Mouse (Mus musculus) gastrocnemius, postnatal 10 days (tissue): ENCODE measurements around the gene Tmem44. TPM values are rescaled to one million over a fixed set of nuclear protein-coding genes. Genes with fewer than 3 reads are reported as not detected.

Experiments used
- DNase-seq: peaks from one replicate; pipeline ENCODE4 v3.0.0; 2021; ENCODE audit warnings: mixed read lengths
- long read RNA-seq, 2 experiments: library from polyadenylated mRNA; stranded (forward); transcript quantifications; one replicate each; pipeline ENCODE4 v2.0.0; 2021
- total RNA-seq, 2 experiments: library from RNA; stranded (reverse); gene quantifications; 2 replicates each; pipeline ENCODE4 v1.2.3; 2021

Tmem44 gene
- 1 to 10 TPM; 5.3 to 8.7 TPM for total RNA-seq
- long read RNA-seq, experiment 1, full-length matches to known transcripts: 3 of 13 reads
- long read RNA-seq, experiment 1, partial matches to known transcripts: 2 of 13 reads
- long read RNA-seq, experiment 1, other reads (novel, unspliced or antisense): 8 of 13 reads
- long read RNA-seq, experiment 2, full-length matches to known transcripts: 4 of 11 reads
- long read RNA-seq, experiment 2, partial matches to known transcripts: 2 of 11 reads
- long read RNA-seq, experiment 2, other reads (novel, unspliced or antisense): 5 of 11 reads

DNA sequence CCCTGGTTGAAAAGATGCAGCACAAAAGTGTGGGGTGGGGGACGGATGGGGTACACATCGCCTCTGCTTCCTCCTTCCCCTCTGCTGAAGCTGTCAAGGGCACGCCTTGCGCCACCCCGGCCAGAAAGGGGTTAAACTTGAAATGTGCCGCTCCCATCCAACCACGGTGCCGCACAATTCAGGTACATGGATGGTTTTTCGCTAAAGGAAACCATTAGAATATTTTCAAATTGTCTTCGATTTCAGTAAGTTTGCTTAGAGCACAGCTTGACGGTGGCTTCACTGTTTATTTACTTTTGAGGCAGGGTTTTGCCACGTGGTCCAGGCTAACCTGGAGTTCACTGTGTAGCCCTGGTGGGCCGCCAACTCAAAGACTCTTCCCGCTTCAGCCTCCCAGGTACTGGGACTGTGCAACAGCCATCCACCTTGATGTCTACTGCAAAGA, at the start of gene Tmem44:
Tmem44 (minus strand) TSS at position 95 of the 445 bp plus-strand sequence.
- DNase-seq: no peak

DNA sequence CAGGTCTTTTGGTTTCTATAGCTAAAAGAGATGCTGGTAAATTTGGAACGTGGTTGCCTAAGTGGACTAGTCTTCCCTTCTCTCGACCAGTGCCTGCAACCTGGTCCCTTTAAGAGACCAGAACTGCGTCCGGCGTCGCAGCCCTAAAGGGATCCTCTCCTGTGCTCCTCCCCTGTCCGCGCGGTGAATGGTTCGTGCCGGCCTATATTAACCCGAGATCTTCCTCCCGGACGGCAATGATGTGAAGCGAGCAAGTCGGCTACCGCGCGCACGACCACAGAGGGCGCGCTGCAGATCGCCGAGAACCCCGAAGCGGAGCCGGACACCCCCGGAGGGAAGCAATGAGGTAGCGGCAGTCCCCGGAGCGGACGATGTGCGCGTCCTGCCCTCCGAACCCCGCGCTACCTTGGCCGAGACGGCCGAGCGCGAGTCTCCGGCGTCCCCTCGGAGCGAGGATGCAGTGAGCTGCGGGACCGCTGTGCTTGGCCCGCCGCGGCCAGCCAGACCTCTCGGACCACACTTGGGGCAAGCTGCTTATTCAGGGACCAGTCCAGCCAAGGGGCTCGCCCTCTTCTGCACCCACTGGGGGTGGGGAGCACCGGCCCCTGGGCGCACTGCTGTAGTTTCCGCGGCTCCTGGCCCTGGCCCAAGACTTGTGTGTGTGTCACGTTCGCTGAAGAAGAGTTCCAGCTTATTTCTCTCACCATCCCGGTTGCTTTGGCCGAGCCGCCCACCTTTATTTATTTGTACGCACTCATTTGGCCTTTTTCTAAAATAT, 49.0 kb upstream of the Tmem44 start, which contains the start of gene Fam43a:
Fam43a (plus strand) TSS at position 233 of the 778 bp plus-strand sequence.
- DNase-seq: peak; percentile 84

DNA sequence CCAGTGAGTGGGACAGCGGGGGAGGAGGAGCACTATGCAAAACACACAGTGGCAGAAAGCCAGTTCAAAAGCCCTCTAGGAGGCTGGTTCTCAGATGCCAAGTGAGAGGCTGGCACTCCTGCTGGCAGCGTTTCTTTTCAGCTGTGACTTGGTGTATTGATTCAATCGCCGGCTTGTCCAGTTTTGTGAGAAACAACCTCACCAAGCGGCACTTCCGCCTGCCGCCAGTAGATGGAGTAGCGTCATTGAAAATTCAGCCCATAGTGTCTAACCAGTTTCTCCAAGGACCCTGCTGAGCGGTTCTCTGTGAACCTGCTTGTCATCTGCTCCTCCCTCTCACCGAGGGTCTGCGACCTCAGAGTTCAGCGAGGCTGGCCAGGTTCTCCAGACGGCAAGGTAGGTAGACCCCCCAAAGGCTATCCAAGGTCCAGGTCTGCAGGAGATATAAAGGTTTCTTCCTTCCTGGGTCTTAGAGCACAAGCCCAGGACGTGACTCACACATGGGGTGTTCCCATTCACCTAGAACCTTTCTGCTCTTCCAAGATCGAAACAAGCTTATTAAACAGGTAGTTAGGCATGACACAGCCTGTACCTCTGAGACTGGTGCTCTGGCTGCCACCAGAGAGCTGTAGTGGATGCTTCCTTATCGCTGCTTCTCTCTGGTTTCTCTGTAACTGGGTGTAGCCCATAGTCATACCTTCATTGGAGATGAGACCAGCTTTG, 46.5 kb upstream of the Tmem44 start:
- peak; percentile 86 for DNase-seq

DNA sequence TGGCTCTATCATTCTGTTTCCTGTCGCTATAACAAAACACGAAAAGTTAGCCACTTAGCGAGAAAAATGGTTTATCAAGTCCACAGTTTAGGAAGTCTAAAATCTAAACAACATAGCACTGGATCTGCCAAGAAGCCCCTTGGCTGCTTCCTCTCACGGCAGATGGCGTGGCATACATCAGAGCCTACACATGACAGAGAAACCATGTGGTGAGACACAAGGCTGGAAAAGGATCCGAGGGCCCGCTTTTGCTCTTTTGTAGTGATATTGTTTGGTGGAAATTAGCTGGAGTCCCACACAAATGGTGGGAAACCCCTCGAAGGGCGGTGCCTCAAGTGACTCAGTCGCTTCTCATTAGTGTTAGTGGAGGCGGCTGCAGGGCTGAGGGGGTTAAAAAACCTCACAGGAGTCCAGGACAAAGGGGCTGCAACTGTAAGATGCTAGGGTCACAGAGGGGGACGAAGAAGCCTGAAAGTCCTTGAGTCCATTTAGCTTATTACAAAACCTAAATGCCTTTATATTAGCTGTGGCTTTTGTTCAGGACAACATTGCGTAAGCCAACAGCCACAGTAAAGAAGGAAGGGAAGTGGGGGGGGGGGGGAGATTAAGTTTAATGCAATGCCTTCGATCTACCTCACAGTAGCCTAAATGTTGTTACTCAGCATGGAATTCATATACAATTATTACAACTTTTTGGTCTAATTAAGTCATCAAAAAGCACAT, 45.4 kb upstream of the Tmem44 start:
- no peak for DNase-seq

DNA sequence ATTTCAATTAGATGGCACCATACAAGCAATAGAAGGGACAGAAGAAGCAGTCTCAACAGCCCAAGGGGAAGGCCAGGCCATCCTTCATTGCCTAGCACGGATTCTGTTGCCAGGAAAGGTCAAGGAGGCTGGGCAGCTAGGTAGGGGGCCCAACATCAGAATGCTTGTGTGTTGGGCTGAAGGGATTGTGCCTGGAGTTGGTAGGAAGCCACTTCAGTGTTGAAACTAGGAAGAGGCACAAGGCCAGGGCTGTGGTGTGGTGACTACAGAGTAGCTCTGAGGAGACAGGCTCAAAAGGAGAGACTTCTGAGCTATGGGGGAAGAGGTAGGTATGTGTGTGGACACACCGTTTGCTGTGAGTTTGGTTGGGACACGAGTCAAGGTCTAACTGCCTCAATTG, 44.7 kb upstream of the Tmem44 start:
- DNase-seq: no peak

DNA sequence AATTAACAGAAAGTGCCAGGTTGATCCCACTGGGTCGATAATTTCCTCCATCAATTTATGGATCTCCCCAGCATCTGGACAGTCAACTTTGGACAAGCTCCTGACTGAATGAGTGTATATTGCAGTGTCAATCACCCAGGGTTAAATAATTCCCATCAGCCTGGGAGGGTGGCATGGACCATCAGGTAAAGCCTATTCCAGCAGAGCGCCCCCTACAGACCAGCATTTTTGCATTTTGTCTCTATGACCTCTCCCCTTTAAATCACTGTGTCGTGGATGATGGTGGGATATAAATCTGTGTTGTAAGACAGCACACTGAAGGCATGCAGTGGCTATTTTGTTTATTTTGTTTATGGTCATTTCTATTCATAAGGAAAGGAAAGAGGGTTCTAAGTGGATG, 41.3 kb upstream of the Tmem44 start:
- DNase-seq: no peak

DNA sequence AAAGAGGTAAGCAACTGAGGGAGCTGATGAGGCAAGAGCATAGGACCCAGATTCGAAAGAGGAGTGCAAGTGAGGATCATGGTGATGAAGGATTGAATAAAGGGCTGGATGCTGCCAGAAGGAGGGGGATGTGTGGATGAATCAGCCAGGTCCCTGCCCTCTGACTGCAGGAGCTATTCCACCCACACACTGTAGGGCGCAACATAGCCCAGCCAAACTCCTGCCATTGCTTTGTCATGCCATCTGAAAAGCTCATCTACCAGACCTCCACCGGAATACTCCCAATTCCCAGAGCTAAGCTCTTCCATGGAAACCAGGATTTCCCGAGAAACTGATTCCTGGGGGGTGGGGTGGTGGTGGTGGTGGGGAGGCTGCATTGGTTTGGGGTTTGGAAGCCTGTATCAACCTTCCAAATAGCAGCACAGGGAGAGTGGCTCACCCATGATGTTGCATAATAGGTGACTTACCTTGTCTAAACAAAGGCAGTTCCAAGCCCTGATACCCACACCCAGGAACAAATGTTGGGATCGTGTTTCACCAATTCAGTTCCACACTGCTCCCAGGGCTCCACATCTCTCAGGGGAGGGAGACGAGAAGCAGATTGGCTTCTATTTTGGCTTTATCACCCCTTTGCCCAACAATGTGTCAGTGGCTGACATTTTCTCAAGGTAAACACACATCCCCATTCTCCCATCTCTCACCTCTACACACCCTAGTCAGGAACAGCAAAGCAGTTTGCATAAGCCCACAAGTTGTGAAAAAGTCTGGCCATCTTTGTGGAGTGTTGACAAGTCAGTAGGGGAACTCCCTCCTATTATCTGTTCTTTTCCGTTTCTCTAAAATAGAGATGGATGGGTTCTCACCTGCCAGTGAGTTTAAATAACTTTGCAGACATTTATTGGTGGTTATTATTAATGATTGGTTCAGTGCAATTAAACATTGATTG, 39.9 kb upstream of the Tmem44 start:
- no peak for DNase-seq

DNA sequence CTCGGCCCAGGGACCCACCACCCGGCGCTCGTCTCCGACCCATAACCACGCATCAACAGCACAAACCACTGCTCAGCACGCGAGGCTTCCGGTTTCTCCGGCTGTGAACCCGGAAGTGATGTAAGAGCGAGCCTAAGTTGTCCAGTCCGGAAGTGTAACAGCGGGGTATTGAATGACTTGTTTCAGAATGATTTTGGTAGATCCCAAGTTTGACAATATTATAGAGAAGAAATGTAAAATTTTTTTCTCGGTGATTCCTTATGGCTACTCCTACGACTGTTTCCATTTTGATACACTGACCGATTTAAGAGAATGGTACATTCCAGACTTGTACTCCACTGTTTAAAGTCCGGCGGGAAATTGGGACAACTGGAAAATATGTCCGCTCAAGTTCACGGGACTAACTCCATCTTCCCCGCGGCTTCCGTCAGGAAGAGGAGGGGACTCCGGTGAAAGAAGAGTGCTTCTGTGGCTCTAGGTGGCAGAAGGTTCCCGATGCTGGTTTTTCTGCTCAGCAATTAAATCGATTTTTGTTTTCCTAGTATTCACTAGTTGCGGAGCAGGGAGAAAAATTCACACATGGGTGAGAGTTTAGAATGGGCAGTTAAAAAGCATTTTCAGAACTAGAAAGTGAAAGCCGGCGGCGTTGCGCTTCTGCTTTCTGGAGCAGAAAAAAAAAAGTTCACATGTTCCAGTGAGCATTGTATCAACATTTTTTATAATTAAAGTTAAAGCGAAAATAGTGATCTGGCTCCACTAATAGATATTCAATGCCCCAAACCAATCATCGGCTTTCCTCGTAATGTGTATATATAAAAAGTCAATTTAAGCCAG, 37.1 kb upstream of the Tmem44 start, which contains the start of gene Lsg1:
Lsg1 (minus strand) TSS at position 99 of the 834 bp plus-strand sequence.
- DNase-seq: peak; percentile 80

DNA sequence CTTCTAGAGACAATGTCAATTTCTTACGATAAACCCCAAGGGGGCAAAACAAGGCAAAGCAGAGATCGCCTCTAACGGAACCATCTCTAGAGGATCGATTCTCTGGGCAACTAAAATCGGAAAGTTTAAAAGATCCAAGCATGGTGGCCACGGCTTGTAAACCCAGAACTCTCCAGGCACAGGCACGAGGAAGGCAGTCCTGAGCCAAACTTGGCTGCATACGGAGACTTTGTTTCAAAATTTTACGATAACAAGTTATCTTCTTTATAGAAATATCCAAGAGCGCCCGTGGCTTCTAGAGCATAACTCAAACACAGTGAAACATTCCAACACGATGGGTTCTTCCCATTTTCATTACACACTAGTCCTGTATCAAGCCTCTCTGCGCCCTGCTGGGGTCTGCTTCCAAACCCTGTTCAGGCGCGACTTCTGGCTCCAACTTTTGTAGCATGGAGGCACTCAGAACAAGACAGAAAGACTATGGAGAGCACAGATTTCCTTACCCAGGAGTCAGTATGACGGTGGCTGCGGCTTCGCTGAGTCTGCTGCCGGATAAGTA, 36.4 kb upstream of the Tmem44 start:
- no peak for DNase-seq

DNA sequence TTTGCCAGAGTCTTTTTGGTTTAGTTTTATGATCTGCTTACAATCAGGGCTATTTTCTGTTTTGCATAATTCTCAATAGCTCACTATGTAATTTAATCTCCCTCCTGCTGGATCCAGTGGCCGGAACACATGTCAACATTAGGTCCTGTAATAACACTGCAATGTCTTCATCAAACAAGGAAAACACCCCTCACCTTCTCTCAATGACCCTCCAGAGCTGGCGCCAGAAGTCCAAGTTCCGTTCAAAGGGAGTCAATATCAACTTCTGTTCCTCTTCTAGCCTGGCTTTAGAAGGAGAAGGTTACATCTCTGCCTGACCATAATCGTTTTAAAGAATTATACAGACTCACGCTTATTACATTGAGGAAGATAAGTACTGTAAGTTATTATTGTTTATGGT, 30.1 kb upstream of the Tmem44 start:
- no peak for DNase-seq

DNA sequence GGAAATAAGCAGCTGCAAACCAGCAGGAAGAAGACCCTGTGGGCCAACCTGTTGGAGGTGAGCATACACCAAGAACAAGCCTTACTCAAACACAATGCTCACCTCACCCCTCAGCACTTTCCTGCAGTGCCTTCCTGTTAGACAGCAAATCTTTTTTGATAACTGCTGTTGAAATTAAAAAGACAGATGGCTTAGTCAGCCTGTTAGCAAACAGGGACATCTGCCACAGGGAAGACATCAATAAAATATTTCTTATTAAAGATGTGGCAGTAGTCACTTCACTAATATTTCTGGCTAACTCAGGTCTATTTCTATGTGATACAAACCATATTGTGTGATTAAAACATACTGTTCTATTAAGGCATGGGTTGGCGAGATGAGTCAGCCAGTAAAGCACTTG, 25.8 kb upstream of the Tmem44 start:
- DNase-seq: no peak

DNA sequence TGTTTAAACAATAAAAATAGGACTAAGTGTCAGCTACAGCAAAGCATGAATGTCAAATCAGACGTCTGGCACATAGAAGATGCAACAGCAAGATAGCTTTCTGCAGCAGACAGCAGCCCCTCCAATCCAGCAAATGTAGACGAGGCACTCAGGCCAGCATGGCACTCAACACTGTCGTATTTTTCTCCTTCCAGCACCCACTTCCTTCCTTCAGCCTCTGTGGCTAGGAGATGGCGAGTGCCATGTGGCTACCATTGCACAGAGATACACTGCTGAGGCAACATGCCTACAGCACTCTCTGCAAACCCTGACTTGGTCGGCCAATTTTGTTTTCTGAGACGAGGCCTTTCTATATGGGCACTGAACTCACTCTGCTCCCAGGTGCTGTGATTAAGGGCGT, 25.2 kb upstream of the Tmem44 start:
- no peak for DNase-seq

DNA sequence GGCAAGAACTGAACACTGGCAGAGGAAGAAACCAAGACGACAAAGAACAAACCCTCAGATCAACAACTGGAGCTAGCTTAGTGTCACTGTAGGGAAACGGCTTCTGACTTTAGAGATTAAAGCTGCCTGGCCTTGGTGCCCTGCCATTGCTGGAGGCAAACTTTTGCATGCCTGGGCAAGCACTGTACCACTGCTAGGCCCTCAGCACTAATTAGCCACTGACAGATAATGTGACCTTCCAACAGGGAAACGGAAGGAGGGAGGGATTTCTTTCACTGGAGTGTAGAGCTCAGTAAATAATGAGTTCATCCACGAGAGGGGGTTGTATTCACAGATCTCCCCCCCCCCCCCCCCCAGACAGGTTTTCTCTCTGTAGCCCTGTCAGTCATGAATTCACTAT, 21.6 kb upstream of the Tmem44 start:
- no peak for DNase-seq

DNA sequence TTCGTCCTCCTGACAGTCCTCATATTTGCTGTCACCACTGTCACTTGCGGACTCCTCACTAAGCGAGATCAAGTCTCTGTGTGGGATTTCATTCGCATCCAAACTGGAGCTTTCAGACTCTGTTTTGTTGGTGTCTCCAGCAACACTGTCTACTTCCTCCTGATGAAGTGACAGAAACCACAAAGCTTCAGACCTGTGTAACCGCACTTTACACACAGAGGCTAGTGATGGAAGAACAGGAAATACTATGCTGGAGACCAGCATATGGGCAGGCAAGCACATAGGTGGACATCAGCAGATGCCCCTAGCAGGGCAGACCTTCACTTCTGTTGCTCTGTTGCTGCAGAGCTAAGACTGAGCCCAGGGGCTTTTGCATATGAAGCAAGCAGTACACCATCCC, 20.7 kb upstream of the Tmem44 start:
- DNase-seq: no peak

DNA sequence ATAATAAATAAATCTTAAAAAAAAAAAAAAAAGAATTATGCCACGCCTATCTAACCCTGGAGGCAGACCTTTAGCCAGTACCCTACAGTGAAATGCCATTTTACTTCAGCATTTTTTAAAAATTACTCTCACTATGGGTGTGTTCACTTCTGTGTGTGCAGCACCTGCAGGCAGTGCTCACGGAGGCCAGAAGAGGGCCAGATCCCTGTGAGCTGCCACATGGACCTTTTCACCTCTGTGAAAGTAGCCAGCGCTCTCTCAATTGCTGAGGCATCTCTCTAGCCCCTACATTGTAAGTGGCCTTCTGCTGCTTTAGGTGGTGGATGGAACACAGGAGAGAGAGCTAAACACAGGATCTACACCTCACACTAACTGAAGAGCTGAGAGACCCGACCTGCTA, 19.5 kb upstream of the Tmem44 start:
- no peak for DNase-seq

DNA sequence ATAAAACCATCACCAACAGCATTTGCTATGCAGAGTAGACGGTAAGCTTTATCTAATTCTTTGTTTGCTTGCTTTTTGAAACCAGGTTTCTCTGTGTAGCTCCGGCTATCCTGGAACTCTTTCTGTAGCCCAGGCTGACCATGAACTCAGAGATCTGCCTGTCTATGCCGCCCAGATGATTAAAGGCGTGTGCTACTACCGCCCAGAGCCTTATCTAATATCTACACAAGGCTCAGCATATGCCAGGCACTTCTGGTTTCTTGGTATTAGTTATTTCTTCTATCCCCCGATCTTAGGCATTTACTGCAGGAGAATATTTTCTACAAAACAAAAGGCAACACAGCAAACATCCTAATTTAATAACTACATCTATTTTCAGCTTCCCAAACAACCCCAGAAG, 15.0 kb upstream of the Tmem44 start:
- no peak for DNase-seq

DNA sequence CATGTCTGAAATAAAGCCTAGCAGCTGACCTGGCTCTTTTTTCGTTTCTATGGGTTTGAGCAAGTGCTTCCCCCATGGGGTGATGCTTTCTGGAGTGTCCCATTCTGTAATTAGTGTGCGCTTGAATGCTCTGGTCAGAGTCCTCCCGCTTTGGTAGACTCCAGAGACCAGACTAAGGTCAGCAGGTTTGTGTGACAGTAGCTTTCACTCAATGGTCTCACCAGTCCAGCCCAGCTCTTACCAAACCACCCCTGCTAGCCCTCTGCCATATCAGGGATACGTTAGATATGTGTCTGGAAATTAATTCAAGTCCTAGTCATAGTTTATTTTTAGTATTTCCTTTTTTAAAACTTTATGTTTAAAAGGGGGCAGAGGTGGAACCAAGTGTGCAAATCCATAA, 10.0 kb upstream of the Tmem44 start:
- no peak for DNase-seq

DNA sequence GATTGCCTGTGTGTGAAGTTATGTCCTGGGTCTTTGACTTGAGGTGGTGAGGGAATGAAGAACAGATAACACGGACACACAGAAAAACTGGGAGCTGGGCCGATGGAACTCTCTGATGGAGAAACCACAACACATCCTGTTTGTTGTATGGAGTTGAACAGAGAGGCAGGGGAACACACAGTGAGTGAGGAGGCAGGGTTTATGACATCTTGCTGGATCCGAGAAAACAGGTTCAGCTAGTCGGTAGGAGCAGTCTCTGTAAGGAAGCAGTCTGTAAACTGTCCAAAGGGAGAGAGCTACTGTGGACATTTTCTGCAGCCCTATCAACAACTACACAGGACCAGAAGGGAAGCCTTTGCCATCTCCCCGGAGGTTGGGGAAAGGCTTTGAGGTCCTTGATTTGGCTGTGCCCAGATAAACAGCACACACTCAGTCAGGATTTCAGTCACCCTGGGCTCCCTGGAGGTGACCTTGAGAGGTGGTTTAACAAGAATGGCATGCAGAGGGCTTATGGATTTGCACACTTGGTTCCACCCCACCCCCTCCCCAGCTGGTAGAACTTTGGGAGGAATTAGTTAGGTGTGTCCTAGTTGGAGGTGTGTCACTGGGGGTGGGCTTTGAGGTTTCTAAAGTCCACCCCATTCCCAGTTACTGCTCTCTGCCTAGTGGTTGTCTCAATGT, 8.8 kb upstream of the Tmem44 start:
- DNase-seq: no peak

DNA sequence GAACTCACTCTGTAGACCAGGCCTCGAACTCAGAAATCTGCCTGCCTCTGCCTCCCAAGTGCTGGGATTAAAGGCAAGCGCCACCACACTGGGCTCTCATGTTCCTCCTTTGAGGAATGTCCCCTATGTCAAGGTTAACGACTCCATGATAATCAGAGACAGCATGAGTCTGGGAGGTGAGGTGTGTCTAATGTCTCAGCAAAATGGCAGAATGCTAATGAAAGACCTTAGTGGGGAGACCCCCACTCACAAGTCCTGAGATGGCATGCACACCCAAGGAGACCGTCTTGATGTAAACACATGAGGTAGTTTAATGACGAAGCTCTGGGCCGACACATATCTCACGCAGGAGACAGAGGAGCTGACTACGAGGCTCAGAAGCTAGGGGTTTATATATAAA, 3.5 kb upstream of the Tmem44 start:
- DNase-seq: no peak
